Mouse (Mus musculus): ENCODE results near the gene Gpr141. TPM values are rescaled to one million over a fixed set of nuclear protein-coding genes. Genes with fewer than 3 reads are reported as not detected.

Gpr141 gene
- total RNA-seq, 2 experiments from 2014 or later = 0.70 to 1.1 TPM

GRCm38 (mm10) chr13:19734597-19734996, 89.5 kb downstream of the Gpr141 start:
- no peak for DNase-seq (ENCODE audit: low spot score in 2 of 2)

DNA sequence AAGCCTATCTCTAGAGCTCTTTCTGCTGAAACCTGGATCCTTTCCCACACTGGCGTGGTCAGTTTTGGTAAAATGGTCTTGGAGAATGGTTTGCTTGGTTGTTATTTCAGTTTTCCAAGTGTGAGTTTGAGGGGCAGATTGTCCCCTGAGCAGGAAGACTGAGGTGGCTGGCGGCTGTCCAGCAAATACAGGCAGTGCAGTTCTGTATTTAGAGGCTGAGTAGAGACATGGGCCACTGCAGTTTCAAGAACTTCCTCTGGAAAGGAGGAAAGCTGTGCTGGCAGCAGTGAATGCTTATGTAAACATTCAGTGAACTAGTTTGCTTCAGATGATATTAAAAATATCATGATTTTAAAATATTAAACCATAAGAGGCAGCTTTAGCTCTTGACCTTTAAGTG, 93.2 kb downstream of the Gpr141 start:
- DNase-seq (ENCODE audit: low spot score in 2 of 2) = no peak

- peak in 1 of 2 experiments; percentile 14 for DNase-seq (ENCODE audit: low spot score in 2 of 2)
These were observed 105.1 kb downstream of the Gpr141 start for GRCm38 (mm10) chr13:19718954-19719353.

- no peak for DNase-seq (ENCODE audit: low spot score in 2 of 2)
These were observed 106.9 kb downstream of the Gpr141 start for GRCm38 (mm10) chr13:19717201-19717600.

- DNase-seq (ENCODE audit: low spot score in 2 of 2) = no peak
These were observed 120.3 kb downstream of the Gpr141 start for GRCm38 (mm10) chr13:19703806-19704205.

DNA sequence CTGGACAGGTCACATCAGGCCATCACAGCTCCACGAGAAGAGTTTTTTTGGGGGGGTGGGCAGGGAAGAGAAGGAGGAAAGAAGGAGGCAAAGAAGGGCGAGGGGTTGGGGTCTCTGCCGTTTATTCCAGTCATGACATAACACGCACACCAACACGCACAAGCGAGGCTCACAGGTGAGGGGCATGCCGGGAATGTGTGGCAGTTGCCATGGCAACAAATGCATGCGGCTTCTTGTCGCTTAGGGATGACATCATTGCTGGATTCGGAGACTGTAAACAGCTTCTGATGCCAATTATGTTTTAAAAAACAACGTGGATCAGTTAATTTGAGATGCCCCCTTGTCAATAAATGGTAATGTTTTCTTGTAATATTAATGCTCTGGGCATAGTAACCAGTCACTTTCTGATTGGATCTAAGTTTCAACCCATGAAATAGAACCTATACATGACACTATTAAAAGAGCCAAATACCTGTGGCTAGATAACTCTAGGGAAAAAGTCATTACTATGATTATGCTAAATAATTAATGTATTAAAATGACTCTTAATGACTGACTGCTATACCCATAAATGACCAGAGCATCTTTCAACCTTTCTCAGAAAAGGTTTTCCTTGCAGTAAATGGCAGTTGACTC, 122.5 kb downstream of the Gpr141 start:
- no peak for DNase-seq (ENCODE audit: low spot score in 2 of 2)

- no peak for DNase-seq (ENCODE audit: low spot score in 2 of 2)
These were observed 123.2 kb downstream of the Gpr141 start for GRCm38 (mm10) chr13:19700733-19701442.

Other genes starting within 250 kb of the Gpr141 start
- 10 to 100 TPM; 14.9 to 21.3 TPM for gene Epdr1, start 204.3 kb downstream of the Gpr141 start, total RNA-seq (2021)
- 1 to 10 TPM; 3.0 to 5.0 TPM for gene Sfrp4, start 201.2 kb downstream of the Gpr141 start, total RNA-seq (2021)
- not detected for gene Nme8, start 126.5 kb downstream of the Gpr141 start, total RNA-seq (2021)

Measured in adrenal gland, adult 18-20 months (tissue).